In genomic region chr9:37176002-37176401, GRCm38 (mm10) we compare ENCODE assay signal across 19 mouse cellular contexts. TPM values are rescaled to one million over a fixed set of nuclear protein-coding genes. Genes with fewer than 3 reads are reported as not detected.
A peak's percentile ranks its signal among the peaks of the same experiment; 100 is the strongest.
DNase-seq lines count a peak whose midpoint lies in the region; ATAC-seq and TF ChIP-seq lines count a peak whose summit lies in the region.
"Had no signal": no experiment of that assay in that cellular context is flagged by ENCODE, and none has a peak within 500 bp of the region (broad histone marks: within the 10 kb centered on the region; RNA-seq: fewer than 3 reads in every experiment).

No protein-coding gene starts in this region.

- peaks cover 4% of the 10 kb centered on the region; the same call in 1 of the 2 replicates for H3K27me3 ChIP-seq in heart, embryonic 12.5 days (replicated peaks)
- H3K27me3 ChIP-seq in intestine, embryonic 14.5 days (replicated peaks; ENCODE audit: control insufficient read depth, insufficient read depth, low read length): peaks cover 2% of the 10 kb centered on the region; the same call in 1 of the 2 replicates
- H3K27me3 ChIP-seq in intestine, postnatal 0 days (replicated peaks; ENCODE audit: control insufficient read depth, insufficient read depth, low read length): no peaks in the 10 kb centered on the region
- H3K27me3 ChIP-seq in midbrain, postnatal 0 days (ENCODE audit: insufficient read depth, low read length): no peaks in the 10 kb centered on the region
- no peaks in the 10 kb centered on the region for H3K27me3 ChIP-seq in midbrain, embryonic 11.5 days (ENCODE audit: control insufficient read depth, insufficient read depth, low read length)
- no peaks in the 10 kb centered on the region for H3K27me3 ChIP-seq in forebrain, embryonic 16.5 days (replicated peaks; ENCODE audit: control insufficient read depth, insufficient read depth, low read length)
- H3K27me3 ChIP-seq: midbrain, embryonic 15.5 days; stomach, embryonic 15.5 days had no signal

- no peak overlapping the region for H3K27ac ChIP-seq in heart, embryonic 12.5 days (ENCODE audit: poor library complexity, severe bottlenecking)
- H3K27ac ChIP-seq in intestine, embryonic 14.5 days (ENCODE audit: low read depth): no peak overlapping the region
- H3K27ac ChIP-seq in intestine, postnatal 0 days (ENCODE audit: low read depth, low read length): no peak overlapping the region
- H3K27ac ChIP-seq in midbrain, postnatal 0 days (ENCODE audit: low read depth, low read length): no peak overlapping the region
- H3K27ac ChIP-seq in midbrain, embryonic 11.5 days (ENCODE audit: low read depth, low read length): no peak overlapping the region
- H3K27ac ChIP-seq in forebrain, embryonic 16.5 days (ENCODE audit: low read length): no peak overlapping the region
- H3K27ac ChIP-seq: liver, embryonic 15.5 days; midbrain, embryonic 15.5 days; stomach, embryonic 15.5 days had no signal

- H3K9ac ChIP-seq in heart, embryonic 12.5 days: no peak overlapping the region
- no peak overlapping the region for H3K9ac ChIP-seq in intestine, embryonic 14.5 days (ENCODE audit: low read length)
- no peak overlapping the region for H3K9ac ChIP-seq in intestine, postnatal 0 days (ENCODE audit: low read depth, low read length)
- no peak overlapping the region for H3K9ac ChIP-seq in midbrain, postnatal 0 days (replicated peaks; ENCODE audit: low read length, poor library complexity, severe bottlenecking)
- H3K9ac ChIP-seq in midbrain, embryonic 11.5 days (ENCODE audit: low read length): no peak overlapping the region
- H3K9ac ChIP-seq in forebrain, embryonic 16.5 days (replicated peaks; ENCODE audit: low read depth, low read length): no peak overlapping the region
- H3K9ac ChIP-seq: liver, embryonic 15.5 days; midbrain, embryonic 15.5 days; stomach, embryonic 15.5 days had no signal

- no peak for TF ChIP-seq CTCF in intestine, postnatal 0 days (IDR thresholded peaks at IDR 0.05; ENCODE audit: low read depth)
- no peak for TF ChIP-seq CTCF in midbrain, postnatal 0 days (IDR thresholded peaks at IDR 0.05)

- no peaks in the 10 kb centered on the region for H3K36me3 ChIP-seq in heart, embryonic 12.5 days
- no peaks in the 10 kb centered on the region for H3K36me3 ChIP-seq in intestine, embryonic 14.5 days (ENCODE audit: control insufficient read depth, insufficient read depth, low read length)
- no peaks in the 10 kb centered on the region for H3K36me3 ChIP-seq in intestine, postnatal 0 days (ENCODE audit: control insufficient read depth, insufficient read depth)
- no peaks in the 10 kb centered on the region for H3K36me3 ChIP-seq in midbrain, postnatal 0 days (ENCODE audit: insufficient read depth, low read length)
- H3K36me3 ChIP-seq in midbrain, embryonic 11.5 days (ENCODE audit: control insufficient read depth, insufficient read depth, low read length): no peaks in the 10 kb centered on the region
- no peaks in the 10 kb centered on the region for H3K36me3 ChIP-seq in forebrain, embryonic 16.5 days (ENCODE audit: control insufficient read depth, insufficient read depth)
- H3K36me3 ChIP-seq: liver, embryonic 15.5 days; midbrain, embryonic 15.5 days; stomach, embryonic 15.5 days had no signal

- H3K4me2 ChIP-seq in heart, embryonic 12.5 days: no peak overlapping the region
- no peak overlapping the region for H3K4me2 ChIP-seq in intestine, embryonic 14.5 days (ENCODE audit: low read length)
- H3K4me2 ChIP-seq in intestine, postnatal 0 days (replicated peaks; ENCODE audit: low read depth): no peak overlapping the region
- no peak overlapping the region for H3K4me2 ChIP-seq in midbrain, postnatal 0 days (ENCODE audit: low read depth, low read length, poor library complexity, severe bottlenecking)
- no peak overlapping the region for H3K4me2 ChIP-seq in midbrain, embryonic 11.5 days
- no peak overlapping the region for H3K4me2 ChIP-seq in forebrain, embryonic 16.5 days (ENCODE audit: low read length)
- H3K4me2 ChIP-seq: liver, embryonic 15.5 days; midbrain, embryonic 15.5 days; stomach, embryonic 15.5 days had no signal

- peak; percentile 3 for DNase-seq in heart, adult 8-10 months (ENCODE audit: low spot score)
- peak; percentile 35 for DNase-seq in intestine, embryonic 14.5 days (ENCODE audit: low spot score)
- DNase-seq in midbrain, postnatal 0 days (ENCODE audit: low spot score): peak; percentile 52
- no peak for DNase-seq in midbrain, embryonic 11.5 days (ENCODE audit: low spot score, missing footprints)
- no peak for DNase-seq in lung, postnatal 4 days
- DNase-seq: adrenal gland, adult 8-10 months; embryo, embryonic 11 days; retina, postnatal 1 day; thymus, adult 18-20 months; thymus, postnatal 4 days had no signal

- no peak overlapping the region for H3K4me3 ChIP-seq in heart, embryonic 12.5 days
- no peak overlapping the region for H3K4me3 ChIP-seq in intestine, embryonic 14.5 days (ENCODE audit: low read depth, low read length)
- no peak overlapping the region for H3K4me3 ChIP-seq in intestine, postnatal 0 days (ENCODE audit: low read depth, low read length)
- no peak overlapping the region for H3K4me3 ChIP-seq in midbrain, postnatal 0 days (ENCODE audit: low read depth, low read length)
- no peak overlapping the region for H3K4me3 ChIP-seq in midbrain, embryonic 11.5 days (ENCODE audit: low read depth, low read length)
- H3K4me3 ChIP-seq in forebrain, embryonic 16.5 days (replicated peaks; ENCODE audit: low read length): no peak overlapping the region
- H3K4me3 ChIP-seq: liver, embryonic 15.5 days; midbrain, embryonic 15.5 days; stomach, embryonic 15.5 days had no signal

- WGBS in heart, embryonic 12.5 days: 41% methylated on average over 3 of the region's 3 CpGs
- 45% methylated on average over 3 of the region's 3 CpGs for WGBS in intestine, embryonic 14.5 days
- 58% methylated on average over 3 of the region's 3 CpGs for WGBS in intestine, postnatal 0 days
- 58% methylated on average over 3 of the region's 3 CpGs for WGBS in midbrain, postnatal 0 days
- 73% methylated on average over 3 of the region's 3 CpGs for WGBS in midbrain, embryonic 11.5 days
- 32% methylated on average over 3 of the region's 3 CpGs for WGBS in forebrain, embryonic 16.5 days

- no peak for ATAC-seq in heart, embryonic 12.5 days (ENCODE audit: insufficient number of reproducible peaks, low FRiP score)
- no peak for ATAC-seq in intestine, embryonic 14.5 days (replicated peaks; ENCODE audit: low FRiP score, low TSS enrichment, low read depth)
- no peak for ATAC-seq in intestine, postnatal 0 days
- ATAC-seq in midbrain, postnatal 0 days (ENCODE audit: low FRiP score): no peak
- ATAC-seq in midbrain, embryonic 11.5 days (ENCODE audit: low FRiP score): no peak
- peak; percentile 42 for ATAC-seq in forebrain, embryonic 16.5 days
- ATAC-seq: lung, postnatal 0 days; midbrain, embryonic 15.5 days; Patski had no signal

- H3K9me3 ChIP-seq in heart, embryonic 12.5 days (replicated peaks): no peaks in the 10 kb centered on the region
- H3K9me3 ChIP-seq in intestine, embryonic 14.5 days (ENCODE audit: control insufficient read depth, low read length): no peaks in the 10 kb centered on the region
- H3K9me3 ChIP-seq in intestine, postnatal 0 days (ENCODE audit: control insufficient read depth): no peaks in the 10 kb centered on the region
- H3K9me3 ChIP-seq in midbrain, postnatal 0 days (ENCODE audit: low read length): no peaks in the 10 kb centered on the region
- no peaks in the 10 kb centered on the region for H3K9me3 ChIP-seq in midbrain, embryonic 11.5 days (ENCODE audit: control insufficient read depth, low read length)
- H3K9me3 ChIP-seq in forebrain, embryonic 16.5 days (ENCODE audit: control insufficient read depth, low read length): no peaks in the 10 kb centered on the region
- H3K9me3 ChIP-seq: liver, embryonic 15.5 days; midbrain, embryonic 15.5 days; stomach, embryonic 15.5 days had no signal

- H3K4me1 ChIP-seq in heart, embryonic 12.5 days (replicated peaks): peaks cover 43% of the 10 kb centered on the region
- H3K4me1 ChIP-seq in intestine, embryonic 14.5 days (replicated peaks; ENCODE audit: control insufficient read depth, insufficient read depth, low read length): no peaks in the 10 kb centered on the region
- no peaks in the 10 kb centered on the region for H3K4me1 ChIP-seq in intestine, postnatal 0 days (replicated peaks; ENCODE audit: control insufficient read depth, insufficient read depth, low read length)
- H3K4me1 ChIP-seq in midbrain, postnatal 0 days (ENCODE audit: insufficient read depth, low read length): peaks cover 11% of the 10 kb centered on the region; the same call in 1 of the 2 replicates
- peaks cover 44% of the 10 kb centered on the region for H3K4me1 ChIP-seq in midbrain, embryonic 11.5 days (ENCODE audit: control insufficient read depth, insufficient read depth, low read length)
- H3K4me1 ChIP-seq in forebrain, embryonic 16.5 days (replicated peaks; ENCODE audit: control insufficient read depth, insufficient read depth, low read length): peaks cover 43% of the 10 kb centered on the region
- H3K4me1 ChIP-seq: liver, embryonic 15.5 days; stomach, embryonic 15.5 days had no signal

RNA-seq across cellular contexts. Expression of gene Pknox2, which starts 28.8 kb away (rescaled TPM):
- 1 to 10 TPM; 8.3 to 10.0 (median 9.8) TPM for total RNA-seq in heart, adult 8-10 months (2022)
- polyA plus RNA-seq in heart, embryonic 12.5 days (2016; fragmentation: Nextera tagmentation; extraction: Ambion mirVana): 8.2 and 8.8 TPM in 2 replicates
- polyA plus RNA-seq in intestine, embryonic 14.5 days (2014; fragmentation: Nextera tagmentation; extraction: Ambion mirVana): 8.8 and 9.6 TPM in 2 replicates
- 2.4 and 2.8 TPM in 2 replicates for polyA plus RNA-seq in intestine, postnatal 0 days (2015; fragmentation: Nextera tagmentation; extraction: Ambion mirVana)
- total RNA-seq in midbrain, postnatal 0 days (2014; rRNA removed): 25.6 and 26.6 TPM in 2 replicates
- polyA plus RNA-seq in midbrain, postnatal 0 days (2015; fragmentation: Nextera tagmentation; extraction: Ambion mirVana): 23.5 and 23.6 TPM in 2 replicates
- polyA plus RNA-seq in midbrain, embryonic 11.5 days (2014; fragmentation: Nextera tagmentation; extraction: Ambion mirVana): 20.2 and 20.3 TPM in 2 replicates
- polyA plus RNA-seq in forebrain, embryonic 16.5 days (2015; fragmentation: Nextera tagmentation; extraction: Ambion mirVana): 24.5 and 26.9 TPM in 2 replicates
- total RNA-seq: megakaryocyte progenitor cell, adult 5-6 weeks had no signal

RNA-seq across cellular contexts. Expression of gene Tmem218, which starts 32.0 kb away (rescaled TPM):
- total RNA-seq in heart, adult 8-10 months (2022): 1 to 10 TPM; 7.5 to 8.7 (median 8.2) TPM
- polyA plus RNA-seq in heart, embryonic 12.5 days (2016; fragmentation: Nextera tagmentation; extraction: Ambion mirVana): 8.2 and 9.1 TPM in 2 replicates
- polyA plus RNA-seq in intestine, embryonic 14.5 days (2014; fragmentation: Nextera tagmentation; extraction: Ambion mirVana): 9.9 and 10.6 TPM in 2 replicates
- polyA plus RNA-seq in intestine, postnatal 0 days (2015; fragmentation: Nextera tagmentation; extraction: Ambion mirVana): 6.1 and 7.1 TPM in 2 replicates
- 4.9 and 5.9 TPM in 2 replicates for total RNA-seq in midbrain, postnatal 0 days (2014; rRNA removed)
- 9.9 TPM in 2 replicates for polyA plus RNA-seq in midbrain, postnatal 0 days (2015; fragmentation: Nextera tagmentation; extraction: Ambion mirVana)
- 17.3 and 19.2 TPM in 2 replicates for polyA plus RNA-seq in midbrain, embryonic 11.5 days (2014; fragmentation: Nextera tagmentation; extraction: Ambion mirVana)
- polyA plus RNA-seq in forebrain, embryonic 16.5 days (2015; fragmentation: Nextera tagmentation; extraction: Ambion mirVana): 9.7 and 11.0 TPM in 2 replicates

Comparison
In these comparisons a context has a peak if more than half of its experiments do, and no peak if none do; other contexts are left out.
1. DNase-seq: peak in heart, adult 8-10 months (single experiment), intestine, embryonic 14.5 days (single experiment) and midbrain, postnatal 0 days (single experiment); none in midbrain, embryonic 11.5 days (single experiment) and lung, postnatal 4 days (0 of 2).